In genomic region chr1:157535571-157535970, GRCm38 (mm10) we compare ENCODE assay signal across 24 mouse cellular contexts. TPM values are rescaled to one million over a fixed set of nuclear protein-coding genes. Genes with fewer than 3 reads are reported as not detected.
DNase-seq lines count a peak whose midpoint lies in the region; ATAC-seq and TF ChIP-seq lines count a peak whose summit lies in the region.
"Had no signal": no experiment of that assay in that cellular context is flagged by ENCODE, and none has a peak within 500 bp of the region (broad histone marks: within the 10 kb centered on the region; RNA-seq: fewer than 3 reads in every experiment).

No protein-coding gene starts in this region.

- TF ChIP-seq POLR2A in embryonic fibroblast, embryonic 13.5 days (IDR thresholded peaks at IDR 0.05; ENCODE audit: low read depth, low read length) = no peak

- no peaks in the 10 kb centered on the region for H3K27me3 ChIP-seq in midbrain, embryonic 13.5 days
- H3K27me3 ChIP-seq in midbrain, embryonic 15.5 days (replicated peaks) = no peaks in the 10 kb centered on the region
- H3K27me3 ChIP-seq: CH12.LX, Patski had no signal

- ATAC-seq in midbrain, embryonic 13.5 days = 0 out of 2 replicates have a peak, but pooled peaks have one; percentile 45
- ATAC-seq in midbrain, embryonic 15.5 days (replicated peaks) = no peak
- ATAC-seq: activated CD4-positive, CD25-positive, alpha-beta regulatory T cell, adult 4 months; CD4-positive, CD25-positive, alpha-beta regulatory T cell, adult 4 months; Patski had no signal

- DNase-seq in 3T3-L1 (ENCODE audit: low read depth, low spot score) (peak; percentile 71), NIH3T3 (ENCODE audit: low read depth) (peak; percentile 55)
- DNase-seq in cerebellum, adult 8-10 months = no peak
- DNase-seq in spleen, postnatal 14 days (ENCODE audit: low spot score in 2 of 2) = no peak
- no peak for DNase-seq in gastrocnemius, adult 2 months
- DNase-seq: adrenal gland, adult 2 months; adrenal gland, adult 8-10 months; adrenal gland, postnatal 10 days; adrenal gland, postnatal 14 days; adrenal gland, postnatal 25 days; adrenal gland, postnatal 36 days; B cell, adult 2 months; cerebellum, adult 11 months; cerebellum, adult 11-12 months; cerebellum, adult 18-20 months; cerebellum, adult 2 months had no signal

- no peak for TF ChIP-seq CTCF in embryonic fibroblast, embryonic 13.5 days (IDR thresholded peaks at IDR 0.05; ENCODE audit: borderline replicate concordance, insufficient read depth, low read length)
- no peak for TF ChIP-seq CTCF in gastrocnemius, adult 2 months (IDR thresholded peaks at IDR 0.05)

- H3K4me3 ChIP-seq in midbrain, embryonic 13.5 days (replicated peaks) = no peak overlapping the region
- H3K4me3 ChIP-seq in midbrain, embryonic 15.5 days = no peak overlapping the region
- no peak overlapping the region for H3K4me3 ChIP-seq in embryonic fibroblast, embryonic 13.5 days (ENCODE audit: insufficient read depth, low read length)
- no peak overlapping the region for H3K4me3 ChIP-seq in gastrocnemius, adult 2 months

- H3K9ac ChIP-seq in midbrain, embryonic 13.5 days (replicated peaks) = no peak overlapping the region
- no peak overlapping the region for H3K9ac ChIP-seq in midbrain, embryonic 15.5 days

- no peaks in the 10 kb centered on the region for H3K9me3 ChIP-seq in midbrain, embryonic 13.5 days
- no peaks in the 10 kb centered on the region for H3K9me3 ChIP-seq in midbrain, embryonic 15.5 days

- H3K36me3 ChIP-seq in midbrain, embryonic 13.5 days = no peaks in the 10 kb centered on the region
- no peaks in the 10 kb centered on the region for H3K36me3 ChIP-seq in midbrain, embryonic 15.5 days (replicated peaks)
- H3K36me3 ChIP-seq: G1E had no signal

- no peak overlapping the region for H3K27ac ChIP-seq in midbrain, embryonic 13.5 days
- H3K27ac ChIP-seq in midbrain, embryonic 15.5 days = no peak overlapping the region
- H3K27ac ChIP-seq in embryonic fibroblast, embryonic 13.5 days (ENCODE audit: insufficient read depth, low read length) = 0 out of 2 replicates have a peak overlapping the region, but pooled peaks have one; percentile 9
- no peak overlapping the region for H3K27ac ChIP-seq in gastrocnemius, adult 2 months

- no peak overlapping the region for H3K4me2 ChIP-seq in midbrain, embryonic 13.5 days (replicated peaks)
- no peak overlapping the region for H3K4me2 ChIP-seq in midbrain, embryonic 15.5 days

- intact Hi-C loops in gastrocnemius, adult 2 months (cut with DNase I) = loop anchor here (10.0 kb wide), 2 partner anchors 241 to 451 kb away; no protein-coding TSS in a partner anchor

- H3K4me1 ChIP-seq in midbrain, embryonic 13.5 days (replicated peaks) = no peaks in the 10 kb centered on the region
- no peaks in the 10 kb centered on the region for H3K4me1 ChIP-seq in midbrain, embryonic 15.5 days
- H3K4me1 ChIP-seq in embryonic fibroblast, embryonic 13.5 days (ENCODE audit: control insufficient read depth, insufficient read depth, low read length) = peaks cover 4% of the 10 kb centered on the region; the same call in 1 of the 2 replicates

- WGBS in midbrain, embryonic 13.5 days = 82% methylated on average over 1 of the region's 1 CpGs
- 88% methylated on average over 1 of the region's 1 CpGs for WGBS in midbrain, embryonic 15.5 days

RNA-seq across cellular contexts. Expression of gene Sec16b, which starts 29.0 kb away (rescaled TPM):
- 0.26 and 0.32 TPM in 2 replicates for polyA plus RNA-seq in midbrain, embryonic 13.5 days (2015; fragmentation: Nextera tagmentation; extraction: Ambion mirVana)
- 0.34 TPM in 2 replicates for polyA plus RNA-seq in midbrain, embryonic 15.5 days (2015; fragmentation: Nextera tagmentation; extraction: Ambion mirVana)
- polyA plus RNA-seq in embryonic fibroblast, embryonic 13.5 days (2011; ENCODE audit: insufficient read length, low read depth, missing spikeins) = 9.8 and 13.9 TPM in 2 replicates
- 1 to 10 TPM in 1 of 2 experiments, under 1 TPM in 1; 0.66 to 1.1 TPM for total RNA-seq in gastrocnemius, adult 2 months (2021)
- polyA plus RNA-seq: G1E had no signal

Comparison
In these comparisons a context has a peak if more than half of its experiments do, and no peak if none do; other contexts are left out.
1. DNase-seq: peak in 3T3-L1 (single experiment) and NIH3T3 (single experiment); none in cerebellum, adult 8-10 months (single experiment), spleen, postnatal 14 days (0 of 2) and gastrocnemius, adult 2 months (single experiment).